Mouse (Mus musculus) liver (tissue): ENCODE results near the gene Fat3.

ENCODE experiments used
- DNase-seq: peaks from one replicate; pipeline ENCODE4 v3.0.0-alpha.2; 2020; ENCODE audit warnings: mixed read lengths

Fat3 gene

GRCm38 (mm10) chr9:16226545-16226944 is 274.5 kb downstream of the Fat3 start:
- DNase-seq: no peak

- no peak for DNase-seq
These were observed 279.2 kb downstream of the Fat3 start for GRCm38 (mm10) chr9:16221885-16222284.

GRCm38 (mm10) chr9:16216235-16216634 is 284.9 kb downstream of the Fat3 start:
- DNase-seq: peak; percentile 6

- DNase-seq: peak; percentile 77
These were observed 286.1 kb downstream of the Fat3 start for GRCm38 (mm10) chr9:16214731-16215681.

- DNase-seq: no peak
These were observed 287.8 kb downstream of the Fat3 start for GRCm38 (mm10) chr9:16213324-16213723.

GRCm38 (mm10) chr9:16212628-16213027 is 288.5 kb downstream of the Fat3 start:
- DNase-seq: no peak

GRCm38 (mm10) chr9:16212163-16212562 is 288.9 kb downstream of the Fat3 start:
- no peak for DNase-seq

GRCm38 (mm10) chr9:16211468-16211867 is 289.6 kb downstream of the Fat3 start:
- DNase-seq: no peak

- no peak for DNase-seq
These were observed 298.8 kb downstream of the Fat3 start for GRCm38 (mm10) chr9:16202296-16202695.

- no peak for DNase-seq
These were observed 300.1 kb downstream of the Fat3 start for GRCm38 (mm10) chr9:16200948-16201347.

- no peak for DNase-seq
These were observed 314.6 kb downstream of the Fat3 start for GRCm38 (mm10) chr9:16186461-16186860.

- DNase-seq: no peak
These were observed 331.8 kb downstream of the Fat3 start for GRCm38 (mm10) chr9:16169238-16169637.

- DNase-seq: no peak
These were observed 333.0 kb downstream of the Fat3 start for GRCm38 (mm10) chr9:16168051-16168450.

GRCm38 (mm10) chr9:16159366-16159765 is 341.7 kb downstream of the Fat3 start:
- no peak for DNase-seq

GRCm38 (mm10) chr9:16153580-16153930 is 347.5 kb downstream of the Fat3 start:
- DNase-seq: no peak

- DNase-seq: no peak
These were observed 348.1 kb downstream of the Fat3 start for GRCm38 (mm10) chr9:16152756-16153579.

GRCm38 (mm10) chr9:16150046-16150445 is 351.0 kb downstream of the Fat3 start:
- DNase-seq: no peak

- no peak for DNase-seq
These were observed 353.4 kb downstream of the Fat3 start for GRCm38 (mm10) chr9:16147735-16148134.

- no peak for DNase-seq
These were observed 356.4 kb downstream of the Fat3 start for GRCm38 (mm10) chr9:16144684-16145083.

- no peak for DNase-seq
These were observed 361.8 kb downstream of the Fat3 start for GRCm38 (mm10) chr9:16139300-16139699.

GRCm38 (mm10) chr9:16133098-16133497 is 368.0 kb downstream of the Fat3 start:
- DNase-seq: no peak

- no peak for DNase-seq
These were observed 368.5 kb downstream of the Fat3 start for GRCm38 (mm10) chr9:16132594-16132993.

GRCm38 (mm10) chr9:16121756-16122155 is 379.3 kb downstream of the Fat3 start:
- DNase-seq: no peak
